15 mouse cellular contexts compared by ENCODE assay signal in the genomic region with DNA sequence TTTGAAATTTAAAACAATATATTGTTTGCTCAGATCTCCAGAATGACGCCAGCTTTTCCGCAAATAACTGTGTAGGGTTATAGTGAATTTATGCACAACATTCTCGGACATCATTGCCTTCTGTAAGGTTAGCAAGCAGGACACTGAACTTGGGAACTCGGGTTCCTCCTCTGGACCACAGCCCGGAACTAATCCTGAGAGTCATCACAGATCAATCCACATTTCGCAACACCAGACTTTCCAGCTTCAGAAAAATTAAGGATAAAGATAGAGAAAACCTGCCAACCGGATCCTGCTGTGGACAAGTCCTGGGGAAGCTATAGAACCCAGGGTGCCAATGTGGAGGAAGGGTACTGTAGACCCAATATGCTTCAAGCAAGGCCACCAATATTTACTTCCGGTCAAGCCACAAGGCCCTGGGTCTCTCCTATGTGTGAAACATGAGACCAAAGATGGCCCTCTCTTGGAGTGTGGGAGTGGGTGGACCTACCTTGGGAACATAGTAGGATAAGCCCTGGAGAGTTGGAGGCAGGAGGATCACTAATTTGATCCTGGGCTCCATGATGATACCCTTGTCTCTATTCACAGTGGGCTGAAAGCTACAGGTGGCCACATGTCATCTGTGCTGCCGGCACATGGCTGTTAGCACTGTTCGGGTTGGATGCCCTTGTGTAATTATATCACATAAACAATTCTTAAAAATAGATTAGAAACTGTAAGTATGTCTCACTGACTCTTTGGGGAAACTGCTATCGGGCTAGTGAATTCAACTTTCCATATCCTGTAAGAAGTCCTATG.
"Had no signal": no experiment of that assay in that cellular context is flagged by ENCODE, and none has a peak within 500 bp of the region (broad histone marks: within the 10 kb centered on the region; RNA-seq: fewer than 3 reads in every experiment).

No protein-coding gene starts in this region.

- H3K4me1 ChIP-seq: midbrain, embryonic 13.5 days had no signal

- H3K4me3 ChIP-seq: limb, embryonic 13.5 days; liver, embryonic 13.5 days; midbrain, embryonic 13.5 days had no signal

- H3K9me3 ChIP-seq: limb, embryonic 13.5 days; liver, embryonic 13.5 days; midbrain, embryonic 13.5 days had no signal

- H3K27ac ChIP-seq: kidney, postnatal 0 days; limb, embryonic 13.5 days; liver, embryonic 13.5 days; midbrain, embryonic 13.5 days had no signal

- H3K4me2 ChIP-seq: limb, embryonic 13.5 days; liver, embryonic 13.5 days; midbrain, embryonic 13.5 days had no signal

- DNase-seq: kidney, adult 11 months; kidney, adult 9 months; kidney, postnatal 36 days; liver, embryonic 13.5 days; lung, adult 18-20 months; lung, postnatal 36 days; right cerebral cortex, adult 18-20 months; right cerebral cortex, postnatal 25 days; thymus, adult 18-20 months; thymus, postnatal 25 days had no signal

- ATAC-seq: inflammation-experienced regulatory T-cells, adult 6 months; lung, postnatal 0 days; midbrain, embryonic 13.5 days had no signal

- H3K27me3 ChIP-seq: limb, embryonic 13.5 days had no signal

- H3K36me3 ChIP-seq: limb, embryonic 13.5 days; liver, embryonic 13.5 days; midbrain, embryonic 13.5 days had no signal

- H3K9ac ChIP-seq: limb, embryonic 13.5 days; liver, embryonic 13.5 days; midbrain, embryonic 13.5 days had no signal
